10 mouse cellular contexts compared by ENCODE assay signal in the genomic region with DNA sequence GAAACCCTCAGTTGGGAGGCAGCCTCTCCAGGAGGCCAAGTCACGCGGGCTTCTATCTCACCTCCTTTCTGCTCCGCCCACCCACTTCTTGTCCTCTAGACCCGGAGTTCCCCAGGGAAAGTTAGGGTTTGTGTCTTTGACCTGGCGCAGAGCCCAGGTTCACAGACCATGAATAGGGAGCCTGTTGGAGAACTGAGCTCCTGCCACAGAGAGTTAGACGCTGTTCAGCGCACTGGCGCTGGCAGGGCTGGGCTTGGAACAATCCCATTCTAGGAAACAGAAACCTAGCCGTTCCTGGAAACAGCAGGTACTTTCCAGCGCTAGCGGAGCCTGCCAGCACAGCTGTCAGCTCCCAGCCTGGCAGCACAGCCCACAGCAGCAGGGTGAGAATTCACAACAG. TPM values are rescaled to one million over a fixed set of nuclear protein-coding genes. Genes with fewer than 3 reads are reported as not detected.
A peak's percentile ranks its signal among the peaks of the same experiment; 100 is the strongest.
DNase-seq lines count a peak whose midpoint lies in the region.
"Had no signal": no experiment of that assay in that cellular context is flagged by ENCODE, and none has a peak within 500 bp of the region (broad histone marks: within the 10 kb centered on the region; RNA-seq: fewer than 3 reads in every experiment).

No protein-coding gene starts in this region.

- no peak overlapping the region for H3K27ac ChIP-seq in heart, embryonic 10.5 days
- H3K27ac ChIP-seq in forebrain, embryonic 10.5 days, result no peak overlapping the region
- H3K27ac ChIP-seq: embryonic facial prominence, embryonic 13.5 days; limb, embryonic 13.5 days had no signal

- WGBS in heart, embryonic 10.5 days, result 89% methylated on average over 11 of the region's 11 CpGs
- 90% methylated on average over 11 of the region's 11 CpGs for WGBS in forebrain, embryonic 10.5 days

- no peaks in the 10 kb centered on the region for H3K36me3 ChIP-seq in heart, embryonic 10.5 days
- no peaks in the 10 kb centered on the region for H3K36me3 ChIP-seq in forebrain, embryonic 10.5 days (replicated peaks)
- H3K36me3 ChIP-seq: embryonic facial prominence, embryonic 13.5 days; limb, embryonic 13.5 days had no signal

- no peak overlapping the region for H3K4me3 ChIP-seq in heart, embryonic 10.5 days
- H3K4me3 ChIP-seq in forebrain, embryonic 10.5 days, result no peak overlapping the region
- H3K4me3 ChIP-seq: embryonic facial prominence, embryonic 13.5 days; limb, embryonic 13.5 days had no signal

- H3K27me3 ChIP-seq in heart, embryonic 10.5 days (ENCODE audit: insufficient read depth, poor library complexity, severe bottlenecking), result peaks cover 23% of the 10 kb centered on the region
- peaks cover 23% of the 10 kb centered on the region for H3K27me3 ChIP-seq in forebrain, embryonic 10.5 days (ENCODE audit: poor library complexity, severe bottlenecking)

- no peaks in the 10 kb centered on the region for H3K4me1 ChIP-seq in heart, embryonic 10.5 days
- H3K4me1 ChIP-seq in forebrain, embryonic 10.5 days, result peaks cover 7% of the 10 kb centered on the region; the same call in 1 of the 2 replicates
- H3K4me1 ChIP-seq: embryonic facial prominence, embryonic 13.5 days; limb, embryonic 13.5 days had no signal

- H3K9me3 ChIP-seq in heart, embryonic 10.5 days, result peaks cover 4% of the 10 kb centered on the region; the same call in 1 of the 2 replicates
- peaks cover 9% of the 10 kb centered on the region for H3K9me3 ChIP-seq in forebrain, embryonic 10.5 days
- H3K9me3 ChIP-seq: limb, embryonic 13.5 days had no signal

- DNase-seq in heart, adult 11 months, result peak; percentile 99
- no peak for DNase-seq in heart, embryonic 10.5 days (ENCODE audit: low spot score)
- DNase-seq in spleen, postnatal 4 days (ENCODE audit: low spot score in 2 of 2), result peak; percentile 17 to 56
- no peak for DNase-seq in spleen, postnatal 14 days (ENCODE audit: low spot score in 2 of 2)
- DNase-seq in heart, adult 8-10 months (ENCODE audit: low spot score), result peak; percentile 85
- DNase-seq in lung, adult 18-20 months, result peak; percentile 87 to 91
- DNase-seq in forebrain, embryonic 10.5 days (ENCODE audit: extremely low spot score, low spot score), result no peak
- DNase-seq in urinary bladder, adult 18-20 months (ENCODE audit: low spot score in 2 of 2), result no peak

RNA-seq across cellular contexts. Expression of a gene that starts 15.3 kb away (rescaled TPM):
- 0.48 and 0.51 TPM in 2 replicates for polyA plus RNA-seq in heart, embryonic 10.5 days (2016; fragmentation: Nextera tagmentation; extraction: Ambion mirVana)
- total RNA-seq in heart, adult 8-10 months (2022), result 10 to 100 TPM; 21.4 to 25.3 (median 24.6) TPM
- 0.18 and 0.60 TPM in 2 replicates for polyA plus RNA-seq in forebrain, embryonic 10.5 days (2016; fragmentation: Nextera tagmentation; extraction: Ambion mirVana)

RNA-seq across cellular contexts. Expression of a gene that starts 20.0 kb away (rescaled TPM):
- not detected in 2 replicates for polyA plus RNA-seq in heart, embryonic 10.5 days (2016; fragmentation: Nextera tagmentation; extraction: Ambion mirVana)
- 1 to 10 TPM in 1 of 4 experiments, under 1 TPM in 3; 0.41 to 1.5 (median 0.51) TPM for total RNA-seq in heart, adult 8-10 months (2022)
- not detected in 2 replicates for polyA plus RNA-seq in forebrain, embryonic 10.5 days (2016; fragmentation: Nextera tagmentation; extraction: Ambion mirVana)
- polyA plus RNA-seq: embryonic facial prominence, embryonic 13.5 days; limb, embryonic 13.5 days had no signal

RNA-seq across cellular contexts. Expression of a gene that starts 21.2 kb away (rescaled TPM):
- polyA plus RNA-seq in heart, embryonic 10.5 days (2016; fragmentation: Nextera tagmentation; extraction: Ambion mirVana), result 0.86 and 0.87 TPM in 2 replicates
- total RNA-seq in heart, adult 8-10 months (2022), result 10 to 100 TPM; 10.7 to 15.1 (median 12.8) TPM
- polyA plus RNA-seq in forebrain, embryonic 10.5 days (2016; fragmentation: Nextera tagmentation; extraction: Ambion mirVana), result 1.2 and 1.3 TPM in 2 replicates

RNA-seq across cellular contexts. Expression of a gene that starts 31.1 kb away (rescaled TPM):
- 0.41 and 0.60 TPM in 2 replicates for polyA plus RNA-seq in heart, embryonic 10.5 days (2016; fragmentation: Nextera tagmentation; extraction: Ambion mirVana)
- 10 to 100 TPM in 2 of 4 experiments, 1 to 10 TPM in 2; 6.9 to 12.9 (median 8.7) TPM for total RNA-seq in heart, adult 8-10 months (2022)
- 0.79 and 1.3 TPM in 2 replicates for polyA plus RNA-seq in forebrain, embryonic 10.5 days (2016; fragmentation: Nextera tagmentation; extraction: Ambion mirVana)

RNA-seq across cellular contexts. Expression of a gene that starts 31.3 kb away (rescaled TPM):
- 0.84 and 1.2 TPM in 2 replicates for polyA plus RNA-seq in heart, embryonic 10.5 days (2016; fragmentation: Nextera tagmentation; extraction: Ambion mirVana)
- total RNA-seq in heart, adult 8-10 months (2022), result 1 to 10 TPM; 4.4 to 5.6 (median 4.7) TPM
- polyA plus RNA-seq in forebrain, embryonic 10.5 days (2016; fragmentation: Nextera tagmentation; extraction: Ambion mirVana), result 1.4 and 1.7 TPM in 2 replicates

Comparison
In these comparisons a context has a peak if more than half of its experiments do, and no peak if none do; other contexts are left out.
1. DNase-seq: peak in heart, adult 11 months (single experiment), spleen, postnatal 4 days (2 of 2), heart, adult 8-10 months (single experiment) and lung, adult 18-20 months (2 of 2); none in heart, embryonic 10.5 days (single experiment), spleen, postnatal 14 days (0 of 2), forebrain, embryonic 10.5 days (single experiment) and urinary bladder, adult 18-20 months (0 of 2).